Mouse (Mus musculus) kidney, adult 2 months (tissue): ENCODE measurements around the gene Comt.

ENCODE experiments used
- CTCF ChIP-seq: fragments of 200-500 bp; conservative IDR thresholded peaks from 2 replicates; pipeline ENCODE4 v1.5.1; 2011; ENCODE audit warnings: low read depth, mild to moderate bottlenecking, control low read depth, low read length, moderate library complexity, mixed read lengths; ENCODE audit not compliant: insufficient read depth, insufficient read length
- POLR2A ChIP-seq: fragments of 200-500 bp; IDR thresholded peaks from one replicate; pipeline ENCODE4 v1.6.1; 2011; ENCODE audit warnings: low read depth, low read length, control low read depth

GRCm38 (mm10) chr16:18459955-18460370 is 33.3 kb upstream of the Comt start:
- TF ChIP-seq CTCF: no peak
- no peak for TF ChIP-seq POLR2A
